Mouse (Mus musculus): ENCODE results near the gene Bcl2l13. TPM values are rescaled to one million over a fixed set of nuclear protein-coding genes. Genes with fewer than 3 reads are reported as not detected.
A peak's percentile ranks its signal among the peaks of the same experiment; 100 is the strongest.

Gene Bcl2l13
- 23.9 and 29.5 TPM in 2 replicates for polyA plus RNA-seq (2014; fragmentation: Nextera tagmentation; extraction: Ambion mirVana)

DNA sequence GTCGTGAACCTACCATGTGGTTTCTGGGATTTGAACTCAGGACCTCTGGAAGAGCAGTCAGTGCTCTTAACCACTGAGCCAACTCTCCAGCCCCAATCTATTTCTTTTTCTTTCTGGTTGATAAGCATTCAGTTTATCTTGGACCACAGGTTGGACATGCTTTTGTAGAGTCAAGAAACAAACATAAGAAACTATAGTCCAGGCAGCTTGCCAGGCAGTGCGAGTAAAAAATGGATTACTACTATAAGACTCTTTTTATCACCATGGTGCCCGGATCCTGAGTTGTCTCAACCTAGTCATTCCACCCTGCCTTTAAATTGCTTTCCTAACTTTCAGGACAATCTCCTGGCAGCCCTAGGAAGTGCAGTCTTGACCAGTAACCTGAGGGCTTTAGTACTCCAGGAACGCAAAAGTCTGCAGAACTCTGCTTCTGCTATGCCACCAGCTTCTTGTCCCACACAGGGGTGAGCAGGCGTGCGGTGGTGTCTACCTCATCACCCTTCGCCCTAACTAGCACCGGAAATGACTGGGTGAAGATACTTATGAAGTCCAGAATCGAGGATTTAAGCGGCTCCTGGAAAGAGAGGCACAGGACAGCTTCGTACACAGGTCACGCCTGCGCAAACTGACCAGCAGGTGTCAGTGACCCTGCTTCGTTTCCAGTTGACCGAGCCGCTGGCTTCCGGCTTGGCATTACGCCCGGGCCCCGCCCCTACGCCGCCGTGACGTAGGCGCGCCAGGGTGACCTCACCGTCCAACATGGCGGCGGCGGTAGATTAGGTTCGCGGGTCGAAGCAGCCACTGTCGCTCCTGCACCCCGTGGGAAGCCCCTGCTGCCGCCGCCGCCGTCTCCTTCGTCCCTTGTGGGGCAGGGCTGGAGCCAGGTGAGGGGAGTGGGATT, at the start of gene Bcl2l13:
Gene Bcl2l13 (plus strand): TSS at position 739 of the 901 bp plus-strand sequence.
- WGBS, result 4% methylated on average over 40 of the region's 40 CpGs

DNA sequence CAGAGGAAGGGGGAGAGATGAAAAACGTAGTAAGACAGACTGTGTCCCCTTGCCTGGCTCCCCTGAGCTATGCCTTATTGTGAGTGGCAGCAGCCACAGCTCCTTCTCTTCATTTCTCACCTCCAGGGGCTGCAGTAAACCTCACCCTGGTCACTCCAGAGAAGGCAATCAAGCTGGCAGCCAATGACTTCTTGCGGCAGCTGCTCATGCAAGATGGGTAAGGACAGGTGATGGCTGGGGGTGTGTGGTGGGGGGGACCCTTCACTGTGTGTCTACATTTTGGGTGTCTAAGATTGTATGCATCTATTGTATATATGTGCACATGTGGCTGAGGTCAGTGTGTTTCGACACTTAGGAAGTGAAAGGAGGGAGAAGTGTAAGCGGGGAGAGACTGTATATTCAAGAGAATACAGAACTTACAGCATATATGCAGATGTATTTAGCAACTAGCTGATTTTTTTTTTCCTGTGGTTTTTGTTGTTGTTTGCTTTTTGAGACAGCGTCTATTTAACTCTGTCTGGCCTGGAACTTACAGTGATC, 47.9 kb upstream of the Bcl2l13 start:
- H3K9me3 ChIP-seq (ENCODE audit: control insufficient read depth, low read depth, low read length), result no peaks in the 10 kb centered on the region
- H3K4me1 ChIP-seq (ENCODE audit: control insufficient read depth, insufficient read depth, low read length), result no peaks in the 10 kb centered on the region
- peaks cover 4% of the 10 kb centered on the region for H3K36me3 ChIP-seq (ENCODE audit: control insufficient read depth, insufficient read depth, low read length)
- WGBS, result 72% methylated on average over 5 of the region's 5 CpGs
- H3K27me3 ChIP-seq (ENCODE audit: control insufficient read depth, insufficient read depth, low read length), result no peaks in the 10 kb centered on the region
- no peak overlapping the region for H3K4me2 ChIP-seq (replicated peaks; ENCODE audit: low read depth, low read length)
- no peak overlapping the region for H3K27ac ChIP-seq (ENCODE audit: low read length)
- H3K4me3 ChIP-seq (ENCODE audit: low read depth, low read length), result no peak overlapping the region
- H3K9ac ChIP-seq (replicated peaks; ENCODE audit: low read depth, low read length), result no peak overlapping the region
- no peak for ATAC-seq (ENCODE audit: insufficient number of reproducible peaks, insufficient read depth, low FRiP score, low read depth)

More for the DNA sequence above, at the start of gene Bcl2l13:
- Histone ChIP-seq H3K27ac (ENCODE audit: low read length) (peak within 1 kb of the TSS; percentile 96), H3K4me2 (replicated peaks; ENCODE audit: low read depth, low read length) (peak within 1 kb of the TSS; percentile 74), H3K9ac (replicated peaks; ENCODE audit: low read depth, low read length) (peak within 1 kb of the TSS; percentile 97), H3K9me3 (ENCODE audit: control insufficient read depth, low read depth, low read length) (no peaks in the 10 kb centered on the region), H3K36me3 (ENCODE audit: control insufficient read depth, insufficient read depth, low read length) (no peaks in the 10 kb centered on the region), H3K4me1 (ENCODE audit: control insufficient read depth, insufficient read depth, low read length) (0 out of 2 replicates have a peak, but pooled peaks cover 4% of the 10 kb centered on the region), H3K27me3 (ENCODE audit: control insufficient read depth, insufficient read depth, low read length) (no peaks in the 10 kb centered on the region), H3K4me3 (ENCODE audit: low read depth, low read length) (peak within 1 kb of the TSS; percentile 87)
- peak; percentile 88 for ATAC-seq (ENCODE audit: insufficient number of reproducible peaks, insufficient read depth, low FRiP score, low read depth)

DNA sequence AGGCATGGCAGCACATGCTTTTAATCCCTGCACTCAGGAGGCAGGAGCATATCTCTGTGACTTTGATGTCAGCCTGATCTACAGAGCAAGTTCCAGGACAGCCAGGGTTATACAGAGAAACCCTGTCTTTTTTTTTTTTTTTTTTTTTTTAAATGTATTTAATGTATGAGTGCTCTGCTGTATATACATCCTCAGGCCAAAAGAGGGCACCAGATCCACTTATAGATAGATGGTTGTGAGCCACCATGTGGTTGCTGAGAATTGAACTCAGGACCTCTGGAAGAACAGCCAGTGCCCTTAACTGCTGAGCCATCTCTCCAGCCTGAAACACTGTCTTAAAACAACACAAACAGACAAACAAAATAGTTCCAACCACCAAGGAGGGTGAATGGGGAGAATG, 47.1 kb upstream of the Bcl2l13 start:
- Histone ChIP-seq H3K36me3 (ENCODE audit: control insufficient read depth, insufficient read depth, low read length) (peaks cover 10% of the 10 kb centered on the region), H3K9me3 (ENCODE audit: control insufficient read depth, low read depth, low read length) (no peaks in the 10 kb centered on the region), H3K9ac (replicated peaks; ENCODE audit: low read depth, low read length) (no peak overlapping the region), H3K4me3 (ENCODE audit: low read depth, low read length) (no peak overlapping the region), H3K4me1 (ENCODE audit: control insufficient read depth, insufficient read depth, low read length) (no peaks in the 10 kb centered on the region), H3K4me2 (replicated peaks; ENCODE audit: low read depth, low read length) (no peak overlapping the region), H3K27ac (ENCODE audit: low read length) (no peak overlapping the region), H3K27me3 (ENCODE audit: control insufficient read depth, insufficient read depth, low read length) (no peaks in the 10 kb centered on the region)
- no peak for ATAC-seq (ENCODE audit: insufficient number of reproducible peaks, insufficient read depth, low FRiP score, low read depth)

DNA sequence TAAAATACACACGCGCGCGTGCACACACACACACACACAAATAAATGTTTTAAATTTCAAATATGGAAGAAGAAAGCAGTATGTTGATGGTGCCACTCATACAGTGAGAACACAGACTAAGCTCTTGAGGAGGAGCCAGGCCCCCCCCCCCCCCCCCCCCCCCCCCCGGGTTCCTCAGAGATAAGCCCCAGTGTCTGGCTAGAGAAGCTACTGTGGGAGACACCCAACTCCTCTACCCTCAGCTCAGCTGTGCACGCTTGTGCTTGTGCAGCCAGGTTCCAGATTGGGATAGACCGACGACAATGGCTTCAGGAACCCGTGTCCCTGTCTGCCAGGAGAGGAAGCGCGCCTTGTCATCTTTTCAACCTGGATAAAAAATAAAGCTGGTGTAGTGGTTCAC, 45.9 kb upstream of the Bcl2l13 start:
- Histone ChIP-seq H3K27ac (ENCODE audit: low read length) (no peak overlapping the region), H3K4me1 (ENCODE audit: control insufficient read depth, insufficient read depth, low read length) (no peaks in the 10 kb centered on the region), H3K4me2 (replicated peaks; ENCODE audit: low read depth, low read length) (no peak overlapping the region), H3K9me3 (ENCODE audit: control insufficient read depth, low read depth, low read length) (no peaks in the 10 kb centered on the region), H3K9ac (replicated peaks; ENCODE audit: low read depth, low read length) (no peak overlapping the region), H3K27me3 (ENCODE audit: control insufficient read depth, insufficient read depth, low read length) (no peaks in the 10 kb centered on the region), H3K4me3 (ENCODE audit: low read depth, low read length) (no peak overlapping the region), H3K36me3 (ENCODE audit: control insufficient read depth, insufficient read depth, low read length) (peaks cover 21% of the 10 kb centered on the region)
- 84% methylated on average over 11 of the region's 11 CpGs for WGBS
- ATAC-seq (ENCODE audit: insufficient number of reproducible peaks, insufficient read depth, low FRiP score, low read depth), result no peak

DNA sequence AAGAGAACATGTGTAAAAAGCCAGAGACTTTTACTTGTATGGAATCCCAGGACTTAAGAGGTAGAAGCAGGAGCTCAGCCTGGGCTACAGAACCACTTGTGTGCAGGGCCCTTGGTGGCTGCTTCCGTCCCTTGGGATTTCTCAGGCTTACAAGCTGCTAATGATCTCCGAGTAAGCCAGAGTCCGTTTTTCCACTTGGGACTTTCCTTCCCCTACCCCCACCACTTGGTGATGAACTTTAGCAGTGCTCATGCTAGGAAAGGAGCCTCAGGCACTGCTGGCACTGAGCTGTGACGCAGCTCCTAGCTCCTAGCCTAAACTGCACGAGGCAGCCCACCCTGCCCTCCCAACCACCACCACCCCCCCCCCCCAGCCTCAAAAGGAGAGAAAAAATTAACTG, 45.3 kb upstream of the Bcl2l13 start:
- no peaks in the 10 kb centered on the region for H3K27me3 ChIP-seq (ENCODE audit: control insufficient read depth, insufficient read depth, low read length)
- H3K9me3 ChIP-seq (ENCODE audit: control insufficient read depth, low read depth, low read length), result no peaks in the 10 kb centered on the region
- WGBS, result 78% methylated on average over 5 of the region's 5 CpGs
- H3K27ac ChIP-seq (ENCODE audit: low read length), result no peak overlapping the region
- H3K9ac ChIP-seq (replicated peaks; ENCODE audit: low read depth, low read length), result no peak overlapping the region
- no peak overlapping the region for H3K4me2 ChIP-seq (replicated peaks; ENCODE audit: low read depth, low read length)
- no peaks in the 10 kb centered on the region for H3K4me1 ChIP-seq (ENCODE audit: control insufficient read depth, insufficient read depth, low read length)
- no peak overlapping the region for H3K4me3 ChIP-seq (ENCODE audit: low read depth, low read length)
- ATAC-seq (ENCODE audit: insufficient number of reproducible peaks, insufficient read depth, low FRiP score, low read depth), result no peak
- peaks cover 26% of the 10 kb centered on the region for H3K36me3 ChIP-seq (ENCODE audit: control insufficient read depth, insufficient read depth, low read length)

DNA sequence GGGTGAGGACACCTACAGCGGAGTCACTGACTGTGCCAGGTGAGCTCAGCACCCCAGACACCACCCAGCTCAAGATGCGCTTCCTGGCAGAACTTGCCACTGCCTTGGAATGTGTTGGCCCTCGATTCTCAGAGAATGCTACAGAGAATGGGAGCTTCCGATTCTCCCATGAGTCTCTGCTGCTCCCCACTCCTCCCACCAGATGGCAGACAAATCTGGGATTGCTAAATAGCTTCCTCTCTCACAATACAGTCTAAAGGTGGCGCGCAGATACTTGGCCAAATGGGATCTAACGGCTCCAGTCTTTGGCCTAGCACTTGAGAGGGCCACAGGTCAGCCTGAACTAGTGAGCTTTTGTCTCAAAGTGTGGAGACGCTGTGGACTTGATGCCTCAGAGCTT, 43.1 kb upstream of the Bcl2l13 start:
- Histone ChIP-seq H3K36me3 (ENCODE audit: control insufficient read depth, insufficient read depth, low read length) (peaks cover 41% of the 10 kb centered on the region), H3K4me2 (replicated peaks; ENCODE audit: low read depth, low read length) (no peak overlapping the region), H3K4me3 (ENCODE audit: low read depth, low read length) (no peak overlapping the region), H3K9me3 (ENCODE audit: control insufficient read depth, low read depth, low read length) (no peaks in the 10 kb centered on the region), H3K4me1 (ENCODE audit: control insufficient read depth, insufficient read depth, low read length) (no peaks in the 10 kb centered on the region), H3K9ac (replicated peaks; ENCODE audit: low read depth, low read length) (no peak overlapping the region), H3K27me3 (ENCODE audit: control insufficient read depth, insufficient read depth, low read length) (no peaks in the 10 kb centered on the region), H3K27ac (ENCODE audit: low read length) (no peak overlapping the region)
- WGBS, result 84% methylated on average over 8 of the region's 8 CpGs
- ATAC-seq (ENCODE audit: insufficient number of reproducible peaks, insufficient read depth, low FRiP score, low read depth), result no peak

DNA sequence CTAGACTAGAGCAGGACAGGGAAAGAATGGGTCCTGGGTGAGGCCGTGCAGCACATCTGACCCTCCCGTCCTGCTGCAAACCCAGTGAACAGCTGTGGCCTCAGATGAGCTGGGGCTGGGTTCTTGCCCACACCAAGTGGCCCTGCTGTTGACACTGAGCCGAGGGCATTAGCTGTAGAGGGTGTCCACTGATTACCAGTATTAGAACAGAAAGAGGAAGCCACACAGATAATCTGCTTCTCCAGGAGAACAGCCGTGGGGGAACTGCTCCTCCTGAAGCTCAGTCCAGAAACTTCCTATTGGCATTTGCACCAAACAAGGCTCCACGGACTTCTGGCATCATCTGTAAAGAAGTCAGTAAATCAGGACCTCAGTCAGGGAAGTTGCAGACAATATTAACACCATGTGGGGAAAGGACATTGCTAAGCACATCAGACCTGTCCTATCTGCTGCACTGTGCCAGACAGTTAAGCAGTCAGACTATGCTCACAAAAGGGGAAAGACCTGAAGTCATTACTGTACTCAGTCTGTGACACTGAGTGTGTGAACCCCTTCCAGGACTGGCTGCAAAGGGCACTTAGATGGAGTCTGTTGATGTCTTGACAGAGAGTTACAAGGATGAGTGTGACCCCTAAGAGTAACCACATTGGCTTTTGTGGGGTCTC, 40.5 kb upstream of the Bcl2l13 start:
- no peak for ATAC-seq (ENCODE audit: insufficient number of reproducible peaks, insufficient read depth, low FRiP score, low read depth)
- no peak overlapping the region for H3K4me3 ChIP-seq (ENCODE audit: low read depth, low read length)
- H3K4me1 ChIP-seq (ENCODE audit: control insufficient read depth, insufficient read depth, low read length), result no peaks in the 10 kb centered on the region
- 80% methylated on average over 5 of the region's 5 CpGs for WGBS
- no peaks in the 10 kb centered on the region for H3K27me3 ChIP-seq (ENCODE audit: control insufficient read depth, insufficient read depth, low read length)
- peaks cover 61% of the 10 kb centered on the region for H3K36me3 ChIP-seq (ENCODE audit: control insufficient read depth, insufficient read depth, low read length)
- H3K27ac ChIP-seq (ENCODE audit: low read length), result no peak overlapping the region
- H3K4me2 ChIP-seq (replicated peaks; ENCODE audit: low read depth, low read length), result no peak overlapping the region
- H3K9me3 ChIP-seq (ENCODE audit: control insufficient read depth, low read depth, low read length), result no peaks in the 10 kb centered on the region
- H3K9ac ChIP-seq (replicated peaks; ENCODE audit: low read depth, low read length), result no peak overlapping the region

DNA sequence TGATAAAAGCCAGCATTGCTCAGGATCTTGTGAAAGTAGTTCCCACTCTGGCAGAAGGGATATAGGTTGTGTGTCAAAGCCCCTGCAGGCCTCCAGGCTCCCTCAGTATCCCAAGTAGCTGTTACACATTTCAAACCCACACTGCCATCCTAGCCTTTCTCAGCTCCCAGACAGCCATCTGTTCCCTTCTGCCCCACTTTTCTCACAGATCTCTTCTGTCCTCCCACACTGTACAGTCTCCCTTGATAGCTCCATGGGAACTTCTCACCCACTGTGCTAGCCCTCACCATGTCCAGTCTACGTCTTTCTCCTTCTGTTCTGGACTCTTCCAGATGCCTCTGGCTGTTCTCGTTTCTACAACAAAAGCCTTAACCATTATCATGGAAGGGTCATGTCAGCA, 39.9 kb upstream of the Bcl2l13 start:
- H3K4me3 ChIP-seq (ENCODE audit: low read depth, low read length), result no peak overlapping the region
- no peaks in the 10 kb centered on the region for H3K27me3 ChIP-seq (ENCODE audit: control insufficient read depth, insufficient read depth, low read length)
- H3K4me2 ChIP-seq (replicated peaks; ENCODE audit: low read depth, low read length), result no peak overlapping the region
- no peak overlapping the region for H3K9ac ChIP-seq (replicated peaks; ENCODE audit: low read depth, low read length)
- ATAC-seq (ENCODE audit: insufficient number of reproducible peaks, insufficient read depth, low FRiP score, low read depth), result no peak
- 90% methylated on average over 2 of the region's 2 CpGs for WGBS
- no peaks in the 10 kb centered on the region for H3K4me1 ChIP-seq (ENCODE audit: control insufficient read depth, insufficient read depth, low read length)
- H3K27ac ChIP-seq (ENCODE audit: low read length), result no peak overlapping the region
- H3K9me3 ChIP-seq (ENCODE audit: control insufficient read depth, low read depth, low read length), result no peaks in the 10 kb centered on the region
- peaks cover 66% of the 10 kb centered on the region for H3K36me3 ChIP-seq (ENCODE audit: control insufficient read depth, insufficient read depth, low read length)
